Mouse (Mus musculus) liver, embryonic 11.5 days (tissue): Measurements from ENCODE around the gene E130308A19Rik. TPM values are rescaled to one million over a fixed set of nuclear protein-coding genes. Genes with fewer than 3 reads are reported as not detected.

Experiments
- ATAC-seq: fragments of 200-750 bp; cut with Nextera tagmentation; replicated peaks from 2 replicates; pipeline ENCODE4 v1.8.0; 2017; ENCODE audit warnings: moderate number of reproducible peaks, mild to moderate bottlenecking, moderate TSS enrichment, moderate library complexity; ENCODE audit not compliant: low FRiP score
- DNase-seq: peaks from one replicate; pipeline ENCODE4 v3.0.0-alpha.2; 2017; ENCODE audit warnings: low spot score
- H3K27ac ChIP-seq: fragments of 300-500 bp; sonication (generic); 2 replicates; pipeline ENCODE4 v1.5.1; 2014; ENCODE audit warnings: mild to moderate bottlenecking, low read depth, low read length, control low read depth
- H3K27me3 ChIP-seq: fragments of 300-500 bp; sonication (generic); replicated peaks from 2 replicates; pipeline ENCODE4 v1.6.1; 2014; ENCODE audit warnings: low read length, mixed read lengths; ENCODE audit not compliant: control insufficient read depth, insufficient read depth
- H3K36me3 ChIP-seq: fragments of 300-500 bp; sonication (generic); 2 replicates; pipeline ENCODE4 v1.6.1; 2014; ENCODE audit warnings: mild to moderate bottlenecking, low read length, moderate library complexity, mixed read lengths; ENCODE audit not compliant: control insufficient read depth, insufficient read depth
- H3K4me1 ChIP-seq: fragments of 300-500 bp; sonication (generic); replicated peaks from 2 replicates; pipeline ENCODE4 v1.6.1; 2014; ENCODE audit warnings: low read length, mixed read lengths; ENCODE audit not compliant: control insufficient read depth, insufficient read depth
- H3K4me2 ChIP-seq: fragments of 300-500 bp; sonication (generic); 2 replicates; pipeline ENCODE4 v1.6.1; 2014; ENCODE audit warnings: mild to moderate bottlenecking, control low read depth, moderate library complexity
- H3K4me3 ChIP-seq: fragments of 300-500 bp; sonication (generic); 2 replicates; pipeline ENCODE4 v1.5.1; 2014; ENCODE audit warnings: low read depth, low read length, control low read depth
- H3K9ac ChIP-seq: fragments of 300-500 bp; sonication (generic); 2 replicates; pipeline ENCODE4 v1.6.1; 2014; ENCODE audit warnings: low read depth, low read length, control low read depth
- H3K9me3 ChIP-seq: fragments of 300-500 bp; sonication (generic); 2 replicates; pipeline ENCODE4 v1.6.1; 2016; ENCODE audit warnings: low read length, inconsistent platforms, mixed read lengths; ENCODE audit not compliant: control insufficient read depth
- WGBS: fragments of 180-500 bp; shearing (Covaris S2); extraction: QIAGEN DNeasy Blood & Tissue Kit; methylation state at CpG from one replicate; pipeline ENCODE4 v1.1.7; 2014; 5-methylcytosine and 5-hydroxymethylcytosine counted together
- polyA plus RNA-seq: library from polyadenylated mRNA; unstranded; fragments of >200 nt; fragmentation: Nextera tagmentation; extraction: Ambion mirVana; gene quantifications from 2 replicates; pipeline ENCODE4 v1.2.1, GENCODE M21; 2014

Gene E130308A19Rik
- polyA plus RNA-seq, 1 experiment from 2014 or later: 18.5 TPM

DNA sequence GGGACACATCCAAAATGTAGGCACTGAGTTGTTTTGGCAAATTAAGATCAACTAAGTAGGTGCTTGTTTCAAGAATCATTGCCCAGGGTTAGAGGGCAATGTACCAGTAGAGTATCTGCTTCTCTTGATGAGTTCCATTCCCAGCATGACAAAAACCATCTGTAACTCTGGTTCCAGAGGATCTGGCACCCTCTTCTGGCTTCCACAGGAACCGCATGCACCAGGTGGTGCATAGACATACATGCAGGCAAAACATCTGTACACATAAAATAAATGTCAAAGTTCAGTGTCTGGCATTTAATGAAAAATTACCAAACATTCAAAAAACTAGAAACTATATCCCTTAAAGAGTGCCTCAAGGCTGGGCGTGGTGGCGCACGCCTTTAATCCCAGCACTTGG, 113.3 kb downstream of the E130308A19Rik start:
- Histone ChIP-seq H3K4me2 (no peak overlapping the region), H3K9me3 (no peaks in the 10 kb centered on the region), H3K27ac (no peak overlapping the region), H3K27me3 (no peaks in the 10 kb centered on the region), H3K36me3 (no peaks in the 10 kb centered on the region), H3K4me1 (no peaks in the 10 kb centered on the region), H3K9ac (no peak overlapping the region), H3K4me3 (no peak overlapping the region)
- DNase-seq (no peak), ATAC-seq (no peak)
- 93% methylated on average over 4 of the region's 4 CpGs for WGBS

DNA sequence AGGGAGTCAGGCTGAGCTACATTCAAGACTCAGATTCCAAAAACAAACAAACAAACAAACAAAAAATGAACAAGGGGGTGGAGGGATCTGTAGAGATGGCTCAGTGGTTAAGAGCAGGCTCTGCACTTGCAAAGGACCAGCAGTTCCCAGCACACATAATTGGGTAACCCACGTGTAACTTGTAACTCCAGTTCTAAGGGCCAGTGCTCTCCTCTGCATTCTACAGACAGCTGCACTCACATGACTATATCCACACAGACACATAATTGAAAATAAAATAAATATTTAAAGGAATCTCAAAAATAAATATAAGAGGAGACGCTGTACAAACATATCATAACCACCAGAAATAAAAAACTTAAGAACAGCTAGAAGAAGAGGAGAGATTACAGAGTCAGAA, 113.9 kb downstream of the E130308A19Rik start:
- no peaks in the 10 kb centered on the region for H3K36me3 ChIP-seq

DNA sequence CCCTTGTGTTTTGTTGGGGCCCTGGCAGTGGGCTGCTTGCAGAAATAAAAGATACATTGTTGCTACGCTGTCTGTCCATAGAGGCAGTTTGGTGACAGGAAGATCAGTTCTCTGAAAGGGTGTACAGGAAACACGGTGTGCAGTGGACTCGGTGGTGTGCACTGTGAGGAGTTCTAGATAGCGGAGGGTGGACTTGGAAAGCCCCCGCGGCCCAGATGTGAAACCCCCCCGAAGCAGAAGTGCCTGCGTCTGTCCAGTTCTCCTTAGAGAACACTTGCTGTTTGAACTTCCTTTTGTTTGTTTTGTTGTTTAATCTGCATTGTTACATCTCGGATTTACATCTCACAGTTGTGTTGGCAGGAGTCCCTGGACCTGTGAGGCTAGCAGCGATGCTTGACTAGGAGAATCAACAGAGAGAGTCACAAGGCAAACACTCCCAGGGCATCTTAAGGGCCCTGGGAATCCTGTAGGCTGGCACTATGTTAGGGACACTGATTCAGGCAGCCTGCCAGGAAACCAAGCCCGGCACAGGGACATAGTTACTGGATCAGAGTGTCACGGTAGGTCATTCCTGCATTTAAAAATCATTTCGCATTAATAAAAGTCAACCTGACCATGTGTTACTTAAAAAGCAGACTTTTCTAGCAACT, 127.6 kb downstream of the E130308A19Rik start:
- H3K36me3 ChIP-seq: no peaks in the 10 kb centered on the region
- H3K27me3 ChIP-seq: no peaks in the 10 kb centered on the region
- no peaks in the 10 kb centered on the region for H3K4me1 ChIP-seq
- H3K9me3 ChIP-seq: no peaks in the 10 kb centered on the region
- WGBS: 74% methylated on average over 13 of the region's 13 CpGs
- H3K4me3 ChIP-seq: no peak overlapping the region
- DNase-seq: no peak
- no peak overlapping the region for H3K9ac ChIP-seq
- no peak for ATAC-seq
- H3K4me2 ChIP-seq: no peak overlapping the region
- no peak overlapping the region for H3K27ac ChIP-seq

More for the DNA sequence above, 113.9 kb downstream of the E130308A19Rik start:
- Histone ChIP-seq H3K4me3 (no peak overlapping the region), H3K9ac (no peak overlapping the region), H3K9me3 (no peaks in the 10 kb centered on the region), H3K4me2 (no peak overlapping the region), H3K27me3 (no peaks in the 10 kb centered on the region), H3K27ac (no peak overlapping the region), H3K4me1 (no peaks in the 10 kb centered on the region)
- DNase-seq: no peak
- ATAC-seq: no peak
- 79% methylated on average over 2 of the region's 2 CpGs for WGBS

DNA sequence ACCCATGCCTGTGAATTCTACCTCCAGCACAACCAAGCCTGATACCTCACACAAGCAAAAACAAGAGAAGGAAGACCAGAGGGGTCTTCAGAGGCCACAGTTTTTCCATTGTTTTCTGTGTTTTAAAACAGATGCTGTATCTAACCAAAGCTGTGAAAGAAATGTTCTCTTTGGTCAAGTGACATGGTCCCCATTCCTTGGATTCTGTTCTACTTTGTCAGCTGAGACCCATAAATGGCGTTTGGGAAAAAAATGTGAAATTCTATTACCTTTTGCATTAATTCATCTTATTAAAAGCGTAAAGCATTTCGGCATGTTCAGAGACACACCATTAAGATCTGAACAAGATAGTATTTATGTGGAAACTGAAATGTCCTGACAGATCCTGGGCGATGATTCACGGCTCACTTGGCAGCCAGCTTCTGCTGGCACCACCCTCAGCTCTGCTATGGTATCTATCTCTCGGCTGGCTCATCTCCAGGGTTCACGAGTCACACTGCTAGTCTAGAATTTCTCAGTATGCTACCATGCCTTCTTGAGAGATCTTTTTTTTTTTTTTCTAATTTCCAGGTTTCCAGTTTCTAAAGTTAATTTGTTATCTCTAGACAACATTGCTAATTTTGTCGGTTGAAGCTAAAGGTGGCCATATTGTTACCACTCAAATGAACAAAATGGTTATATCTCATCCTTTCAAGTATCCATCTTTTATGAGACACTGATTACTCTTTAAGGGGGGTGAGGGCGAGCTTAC, 130.5 kb downstream of the E130308A19Rik start:
- no peak overlapping the region for H3K27ac ChIP-seq
- no peaks in the 10 kb centered on the region for H3K9me3 ChIP-seq
- H3K9ac ChIP-seq: no peak overlapping the region
- H3K36me3 ChIP-seq: no peaks in the 10 kb centered on the region
- H3K4me1 ChIP-seq: no peaks in the 10 kb centered on the region
- no peak overlapping the region for H3K4me2 ChIP-seq
- DNase-seq: no peak
- no peak for ATAC-seq
- no peak overlapping the region for H3K4me3 ChIP-seq
- WGBS: 83% methylated on average over 9 of the region's 9 CpGs
- no peaks in the 10 kb centered on the region for H3K27me3 ChIP-seq

DNA sequence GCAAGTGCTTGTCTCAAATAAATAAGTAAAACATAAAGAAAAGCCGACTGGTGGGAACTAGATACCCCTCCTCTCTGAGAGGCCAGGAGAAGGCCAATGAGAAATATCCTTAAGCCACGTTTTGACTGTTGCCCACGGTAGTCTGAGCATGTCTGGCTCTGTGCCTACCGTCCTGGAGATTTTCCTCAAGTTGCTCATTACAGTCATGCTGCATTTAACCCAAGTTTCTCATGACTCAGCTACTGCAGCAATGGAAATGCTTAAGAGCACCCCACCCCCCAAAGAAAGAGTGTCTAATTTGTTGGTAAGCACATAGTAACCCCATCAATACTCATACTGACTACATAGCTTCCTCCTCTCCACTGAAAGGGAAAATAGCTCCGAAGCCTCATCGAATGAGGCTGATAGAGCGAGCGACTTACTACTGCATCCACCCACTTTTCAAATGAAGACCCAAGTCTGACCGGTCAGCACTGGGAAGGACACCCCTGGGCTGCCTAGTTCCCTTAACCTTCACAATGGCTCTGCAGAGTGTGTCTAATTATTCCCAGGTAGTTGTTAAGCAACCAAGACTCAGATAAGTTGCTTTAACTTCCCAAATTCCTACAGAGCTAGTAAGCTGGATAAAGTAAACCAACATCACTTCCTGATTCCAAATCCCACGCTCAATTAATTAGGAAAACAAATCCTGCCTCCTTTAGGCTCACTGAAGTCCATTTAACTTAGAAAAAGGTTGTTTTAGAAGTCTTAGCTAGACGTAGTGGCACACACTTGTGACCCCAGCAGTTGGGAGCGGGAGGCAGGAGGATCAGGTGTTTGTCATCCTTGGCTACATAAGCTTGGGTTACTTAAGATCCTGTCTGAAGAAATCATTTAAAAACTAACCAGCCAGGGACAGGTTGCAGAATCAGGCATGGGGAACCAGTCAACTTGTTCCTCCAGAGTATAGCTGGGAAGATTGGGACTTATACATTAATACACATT, 131.7 kb downstream of the E130308A19Rik start:
- Histone ChIP-seq H3K4me1 (no peaks in the 10 kb centered on the region), H3K36me3 (no peaks in the 10 kb centered on the region), H3K27me3 (no peaks in the 10 kb centered on the region), H3K9me3 (no peaks in the 10 kb centered on the region), H3K27ac (no peak overlapping the region), H3K4me2 (no peak overlapping the region), H3K9ac (no peak overlapping the region), H3K4me3 (no peak overlapping the region)
- WGBS: 80% methylated on average over 12 of the region's 12 CpGs
- no peak for DNase-seq
- no peak for ATAC-seq

DNA sequence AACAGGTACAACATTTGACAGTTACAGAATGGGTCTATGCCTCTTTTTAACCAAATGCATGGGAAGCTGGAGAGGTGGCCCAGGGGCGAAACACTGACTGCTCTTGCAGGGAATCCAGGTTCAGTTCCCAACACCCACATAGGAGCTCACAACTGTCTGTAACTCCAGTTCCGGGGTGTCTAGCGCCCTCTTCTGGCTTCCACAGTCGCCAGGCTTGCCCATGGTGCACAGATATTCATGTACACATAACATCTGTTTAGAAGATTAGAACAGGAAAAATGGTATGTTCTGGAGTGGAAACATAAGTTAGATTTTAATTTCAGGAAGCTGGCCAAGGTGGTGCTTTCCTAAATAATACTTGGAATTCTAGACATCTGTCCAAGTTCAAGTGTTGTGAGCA, 134.0 kb downstream of the E130308A19Rik start:
- no peak for ATAC-seq
- H3K27ac ChIP-seq: no peak overlapping the region

DNA sequence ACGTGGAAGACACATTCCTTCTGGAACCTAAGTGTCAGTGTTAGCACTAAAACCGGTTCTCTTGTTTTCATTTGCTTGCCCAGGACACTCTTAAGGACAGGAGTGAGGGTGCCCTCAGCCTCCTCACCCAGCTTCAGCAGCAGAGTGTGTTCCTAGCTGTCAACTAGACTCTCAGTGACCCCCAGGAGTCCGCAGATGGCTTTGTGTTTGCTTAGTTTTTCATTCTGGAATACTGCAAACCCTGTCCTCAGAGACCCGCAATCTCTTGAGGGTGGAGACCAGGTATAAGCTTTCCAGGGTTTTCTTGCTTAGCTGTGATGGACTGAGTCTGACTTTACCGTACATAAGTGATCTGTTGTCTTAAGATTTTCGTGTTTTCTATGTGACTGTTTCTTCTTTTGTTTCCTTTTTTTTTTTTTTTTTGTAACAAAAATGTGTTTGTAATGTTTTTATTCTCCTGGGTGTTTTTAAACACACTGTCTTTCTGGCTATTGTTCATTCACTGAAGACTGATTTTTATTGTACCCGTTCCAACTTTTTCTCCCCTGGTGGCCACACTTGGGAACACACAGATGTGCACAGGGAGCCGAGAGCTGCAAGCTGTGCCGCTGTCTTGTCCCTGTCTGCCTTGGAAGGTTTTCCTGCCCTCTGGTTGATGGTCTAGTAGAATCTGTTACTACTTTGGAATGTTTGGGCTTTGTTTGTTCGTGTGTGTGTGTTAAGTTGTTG, 134.8 kb downstream of the E130308A19Rik start:
- Histone ChIP-seq H3K9me3 (no peaks in the 10 kb centered on the region), H3K4me3 (no peak overlapping the region), H3K27ac (no peak overlapping the region), H3K36me3 (no peaks in the 10 kb centered on the region), H3K4me2 (no peak overlapping the region), H3K27me3 (no peaks in the 10 kb centered on the region), H3K9ac (no peak overlapping the region), H3K4me1 (no peaks in the 10 kb centered on the region)
- ATAC-seq: no peak
- WGBS: 69% methylated on average over 10 of the region's 10 CpGs
- no peak for DNase-seq

More for the DNA sequence above, 134.0 kb downstream of the E130308A19Rik start:
- Histone ChIP-seq H3K36me3 (no peaks in the 10 kb centered on the region), H3K9me3 (no peaks in the 10 kb centered on the region), H3K4me1 (no peaks in the 10 kb centered on the region), H3K9ac (no peak overlapping the region), H3K4me2 (no peak overlapping the region), H3K4me3 (no peak overlapping the region), H3K27me3 (no peaks in the 10 kb centered on the region)
- no peak for DNase-seq
- WGBS: 63% methylated on average over 4 of the region's 4 CpGs

DNA sequence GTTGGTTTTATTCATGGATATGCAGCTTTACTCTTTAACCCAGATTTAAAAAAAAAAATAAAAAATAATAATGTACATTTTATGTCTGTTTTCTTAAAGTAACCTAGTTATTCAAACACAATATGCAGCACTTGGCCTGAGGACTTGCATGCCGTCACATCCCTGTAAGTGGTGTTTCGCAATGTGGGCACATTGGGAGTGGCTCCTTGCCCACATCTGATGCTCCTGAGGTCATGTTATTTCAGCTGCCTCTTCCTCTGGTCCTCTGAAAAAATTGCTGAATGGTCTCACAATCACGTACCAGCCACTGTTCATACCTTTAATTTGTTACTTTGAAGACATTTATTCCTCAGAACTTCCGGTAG, 135.3 kb downstream of the E130308A19Rik start:
- no peaks in the 10 kb centered on the region for H3K36me3 ChIP-seq
- DNase-seq: no peak
- no peak overlapping the region for H3K4me3 ChIP-seq
- ATAC-seq: no peak
- no peaks in the 10 kb centered on the region for H3K9me3 ChIP-seq
- no peak overlapping the region for H3K4me2 ChIP-seq
- no peaks in the 10 kb centered on the region for H3K27me3 ChIP-seq
- no peak overlapping the region for H3K9ac ChIP-seq
- 76% methylated on average over 4 of the region's 4 CpGs for WGBS
- H3K27ac ChIP-seq: no peak overlapping the region
- H3K4me1 ChIP-seq: no peaks in the 10 kb centered on the region
